Mouse (Mus musculus): ENCODE measurements at regions not wholly inside any gene's neighbourhood (a gene's known extent, or its start where the extent isn't known, plus 50 kb on each side); places are given as distances from the start of the nearest gene placed in this dataset.

GRCm38 (mm10) chr4:106112981-106113380, 203.0 kb upstream of the Usp24 start:
- TF ChIP-seq GATA1 (IDR thresholded peaks at IDR 0.05; ENCODE audit: borderline replicate concordance, low read length): no peak
- no peak for TF ChIP-seq FLI1 (IDR thresholded peaks at IDR 0.05; ENCODE audit: low read length)

All from megakaryocyte, embryonic 14.5 days (primary cell).